Mouse (Mus musculus): ENCODE data around the gene Pcdh7.

The Pcdh7 gene

GRCm38 (mm10) chr5:57745879-57746278 is 28.1 kb downstream of the Pcdh7 start:
- no peak for DNase-seq (ENCODE audit: low read depth, low spot score)

- peak; percentile 36 for DNase-seq (ENCODE audit: low read depth, low spot score)
These were observed 32.6 kb downstream of the Pcdh7 start for GRCm38 (mm10) chr5:57750320-57750719.

GRCm38 (mm10) chr5:57755791-57756190 is 38.0 kb downstream of the Pcdh7 start:
- DNase-seq (ENCODE audit: low read depth, low spot score): peak; percentile 76

- DNase-seq (ENCODE audit: low read depth, low spot score): no peak
These were observed 39.1 kb downstream of the Pcdh7 start for GRCm38 (mm10) chr5:57756726-57757424.

- peak; percentile 74 for DNase-seq (ENCODE audit: low read depth, low spot score)
These were observed 39.7 kb downstream of the Pcdh7 start for GRCm38 (mm10) chr5:57757436-57757898.

GRCm38 (mm10) chr5:57758968-57759367 is 41.2 kb downstream of the Pcdh7 start:
- DNase-seq (ENCODE audit: low read depth, low spot score): no peak

GRCm38 (mm10) chr5:57760069-57761063 is 42.6 kb downstream of the Pcdh7 start:
- no peak for DNase-seq (ENCODE audit: low read depth, low spot score)

GRCm38 (mm10) chr5:57765356-57765755 is 47.6 kb downstream of the Pcdh7 start:
- DNase-seq (ENCODE audit: low read depth, low spot score): no peak

- DNase-seq (ENCODE audit: low read depth, low spot score): no peak
These were observed 49.6 kb downstream of the Pcdh7 start for GRCm38 (mm10) chr5:57767346-57767745.

GRCm38 (mm10) chr5:57768469-57769022 is 50.8 kb downstream of the Pcdh7 start:
- DNase-seq (ENCODE audit: low read depth, low spot score): peak; percentile 51

GRCm38 (mm10) chr5:57769644-57770043 is 51.9 kb downstream of the Pcdh7 start:
- no peak for DNase-seq (ENCODE audit: low read depth, low spot score)

- DNase-seq (ENCODE audit: low read depth, low spot score): no peak
These were observed 52.6 kb downstream of the Pcdh7 start for GRCm38 (mm10) chr5:57770364-57770763.

- no peak for DNase-seq (ENCODE audit: low read depth, low spot score)
These were observed 53.4 kb downstream of the Pcdh7 start for GRCm38 (mm10) chr5:57771122-57771521.

- DNase-seq (ENCODE audit: low read depth, low spot score): peak; percentile 32
These were observed 54.9 kb downstream of the Pcdh7 start for GRCm38 (mm10) chr5:57772711-57773110.

- DNase-seq (ENCODE audit: low read depth, low spot score): no peak
These were observed 56.7 kb downstream of the Pcdh7 start for GRCm38 (mm10) chr5:57774496-57774895.

- no peak for DNase-seq (ENCODE audit: low read depth, low spot score)
These were observed 60.3 kb downstream of the Pcdh7 start for GRCm38 (mm10) chr5:57778093-57778492.

GRCm38 (mm10) chr5:57779951-57780350 is 62.2 kb downstream of the Pcdh7 start:
- DNase-seq (ENCODE audit: low read depth, low spot score): no peak

- no peak for DNase-seq (ENCODE audit: low read depth, low spot score)
These were observed 62.8 kb downstream of the Pcdh7 start for GRCm38 (mm10) chr5:57780574-57780973.

- DNase-seq (ENCODE audit: low read depth, low spot score): no peak
These were observed 64.2 kb downstream of the Pcdh7 start for GRCm38 (mm10) chr5:57781950-57782349.

GRCm38 (mm10) chr5:57782546-57782945 is 64.8 kb downstream of the Pcdh7 start:
- DNase-seq (ENCODE audit: low read depth, low spot score): no peak

GRCm38 (mm10) chr5:57788775-57789509 is 71.2 kb downstream of the Pcdh7 start:
- no peak for DNase-seq (ENCODE audit: low read depth, low spot score)

All from brain, adult 2 months (tissue).